Mouse (Mus musculus) right cerebral cortex, postnatal 14 days (tissue): Measurements from ENCODE around the gene Cyp27b1.
A peak's percentile ranks its signal among the peaks of the same experiment; 100 is the strongest.
"Not testable (repeated sequence)": the region's sequence is repeated elsewhere in the genome, so short reads cannot be mapped to it uniquely, and the experiment has no call there.

ENCODE experiments used
- DNase-seq: peaks from one replicate; pipeline ENCODE4 v3.0.0; 2022

Cyp27b1 gene

DNA sequence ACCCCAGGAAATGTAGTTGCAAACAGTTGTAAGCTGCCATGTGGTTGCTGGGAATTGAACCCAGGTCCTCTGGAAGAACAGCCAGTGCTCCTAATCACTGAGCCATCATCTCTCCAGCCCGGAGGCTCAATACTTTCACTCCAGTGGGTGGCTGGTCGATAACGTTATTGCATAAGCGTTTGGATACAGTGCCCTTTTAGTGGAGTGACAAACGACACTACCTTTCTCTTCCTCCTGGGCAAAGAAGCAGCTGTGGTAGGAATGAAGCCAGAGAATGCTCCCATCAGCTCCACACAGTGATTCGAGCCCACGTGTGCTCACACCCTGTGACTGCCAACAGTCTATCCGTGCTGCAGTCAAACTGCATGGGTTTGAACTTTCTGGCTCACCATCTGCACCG is 23.2 kb downstream of the Cyp27b1 start:
- DNase-seq, result no peak

DNA sequence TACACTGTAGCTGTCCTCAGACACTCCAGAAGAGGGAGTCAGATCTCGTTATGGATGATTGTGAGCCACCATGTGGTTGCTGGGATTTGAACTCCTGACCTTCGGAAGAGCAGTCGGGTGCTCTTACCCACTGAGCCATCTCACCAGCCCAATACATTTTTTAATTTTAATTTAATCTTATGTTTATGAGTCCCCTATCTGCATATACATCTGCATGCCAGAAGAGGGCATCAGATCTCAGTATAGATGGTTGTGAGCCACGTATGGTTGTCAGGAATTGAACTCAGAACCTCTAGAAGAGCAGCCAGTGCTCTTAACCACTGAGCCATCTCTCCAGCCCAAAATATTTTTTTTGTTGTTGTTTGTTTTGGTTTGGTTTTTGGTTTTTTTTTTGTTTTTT is 24.2 kb downstream of the Cyp27b1 start:
- not testable (repeated sequence) for DNase-seq

DNA sequence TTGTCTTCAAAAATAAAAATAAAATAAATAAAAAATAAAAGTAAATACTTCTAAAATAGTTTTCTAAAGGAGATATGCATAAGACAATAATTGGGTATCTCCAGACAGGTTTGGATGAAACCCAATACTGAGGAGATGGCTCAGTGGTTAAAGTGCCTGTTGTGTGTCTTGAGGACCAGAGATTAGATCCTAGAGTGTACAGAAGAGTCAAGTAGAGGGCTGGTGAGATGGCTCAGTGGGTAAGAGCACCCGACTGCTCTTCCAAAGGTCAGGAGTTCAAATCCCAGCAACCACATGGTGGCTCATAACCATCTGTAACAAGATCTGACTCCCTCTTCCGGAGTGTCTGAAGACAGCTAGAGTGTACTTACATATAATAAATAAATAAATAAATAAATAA is 24.9 kb downstream of the Cyp27b1 start:
- DNase-seq, result not testable (repeated sequence)

DNA sequence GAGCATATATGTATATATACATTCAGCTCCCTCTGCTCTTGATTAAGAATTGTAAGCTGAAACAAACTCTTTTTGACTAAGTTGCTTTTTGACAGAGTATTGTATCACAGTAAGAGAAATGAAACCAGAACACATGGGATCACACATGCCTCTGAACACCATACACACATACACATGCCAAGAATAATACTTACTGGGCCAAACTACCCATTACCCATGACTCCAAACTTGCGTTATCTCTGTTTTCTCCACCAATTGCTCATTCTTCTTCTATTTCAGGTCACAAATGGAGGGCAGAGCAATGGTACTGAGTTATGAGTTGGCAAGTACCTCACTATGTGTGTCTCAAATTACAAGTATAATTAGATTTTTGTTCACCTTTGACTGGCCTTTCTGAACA is 25.9 kb downstream of the Cyp27b1 start:
- no peak for DNase-seq

DNA sequence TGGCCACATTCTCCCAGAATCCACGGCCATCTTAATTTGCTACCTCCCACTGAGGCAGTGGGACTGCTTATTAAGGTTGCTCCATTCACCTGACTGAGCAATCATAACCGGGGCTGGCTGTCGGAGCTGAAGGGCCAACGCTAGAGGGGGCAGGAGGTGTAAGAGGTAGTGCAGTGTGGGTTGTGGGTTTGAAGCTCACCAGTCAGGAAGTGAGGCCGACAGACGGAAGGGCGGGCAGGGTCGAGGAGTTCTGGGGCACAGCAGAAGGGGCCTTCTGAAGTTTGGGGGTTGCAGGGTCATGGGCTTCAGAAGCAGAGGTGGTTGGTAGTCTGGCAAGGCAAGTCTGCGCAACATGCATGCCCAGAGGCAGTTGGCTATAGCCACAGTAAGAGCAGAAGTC is 27.0 kb downstream of the Cyp27b1 start, which contains the start of gene Agap2:
TSS of gene Agap2 (plus strand) at position 205 of the 400 bp plus-strand sequence.
- DNase-seq, result no peak

DNA sequence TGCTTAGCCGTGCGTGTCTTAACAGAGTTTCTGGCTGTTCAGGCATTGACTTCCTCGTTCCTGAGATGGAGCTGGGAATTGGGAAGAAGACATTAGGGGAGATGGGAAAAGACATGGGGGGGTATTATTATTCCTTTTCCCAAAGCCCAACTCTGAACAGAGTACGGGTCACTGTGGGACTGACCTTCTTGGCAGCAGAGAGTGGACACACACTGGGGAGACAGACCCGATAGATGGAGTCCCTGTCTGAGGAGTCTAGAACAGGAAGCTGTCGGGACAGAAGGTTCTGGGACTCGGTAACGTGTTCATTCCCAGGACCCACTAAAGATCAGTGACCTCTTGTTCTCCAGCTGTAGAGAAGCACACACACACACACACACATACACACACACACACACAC is 27.6 kb downstream of the Cyp27b1 start:
- no peak for DNase-seq

DNA sequence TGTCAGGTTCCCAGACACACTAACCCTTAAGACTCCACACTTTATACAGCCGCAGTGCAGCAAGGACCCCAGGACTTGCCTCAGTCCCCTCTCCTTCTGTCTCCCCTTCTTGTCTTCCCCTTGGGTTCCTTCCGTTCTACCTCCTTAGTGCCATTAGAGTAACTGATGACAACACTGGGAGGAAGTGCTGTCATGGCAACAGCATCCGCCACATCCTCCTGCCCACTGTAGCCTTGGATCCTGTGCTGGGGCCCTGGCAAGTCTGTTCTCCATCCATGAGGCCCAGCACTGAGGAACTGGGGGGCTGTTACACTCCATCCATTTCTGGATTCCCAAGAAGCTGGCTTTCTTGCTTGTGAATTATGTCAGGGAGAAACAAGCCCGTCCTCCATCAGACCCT is 28.0 kb downstream of the Cyp27b1 start:
- no peak for DNase-seq

DNA sequence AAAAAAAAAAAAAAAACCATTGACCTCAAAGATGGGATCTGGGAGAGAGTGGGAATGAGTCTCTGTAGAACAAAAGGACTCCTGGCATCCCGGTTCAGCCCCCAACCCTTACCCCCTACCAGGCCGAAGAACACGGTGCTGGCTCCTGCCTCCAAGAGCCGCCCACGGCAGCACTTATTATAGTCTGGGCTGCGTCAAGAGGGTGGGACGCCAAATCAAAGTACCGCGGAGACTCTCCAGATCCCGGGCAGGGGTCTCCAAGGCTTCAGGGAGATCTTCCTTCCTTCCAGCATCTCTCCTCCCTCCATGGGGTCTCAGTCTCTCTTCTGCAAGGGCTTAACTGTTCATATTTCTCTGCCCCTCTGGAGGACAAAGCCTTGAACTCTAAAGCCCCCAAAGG is 29.5 kb downstream of the Cyp27b1 start:
- DNase-seq, result peak; percentile 58

DNA sequence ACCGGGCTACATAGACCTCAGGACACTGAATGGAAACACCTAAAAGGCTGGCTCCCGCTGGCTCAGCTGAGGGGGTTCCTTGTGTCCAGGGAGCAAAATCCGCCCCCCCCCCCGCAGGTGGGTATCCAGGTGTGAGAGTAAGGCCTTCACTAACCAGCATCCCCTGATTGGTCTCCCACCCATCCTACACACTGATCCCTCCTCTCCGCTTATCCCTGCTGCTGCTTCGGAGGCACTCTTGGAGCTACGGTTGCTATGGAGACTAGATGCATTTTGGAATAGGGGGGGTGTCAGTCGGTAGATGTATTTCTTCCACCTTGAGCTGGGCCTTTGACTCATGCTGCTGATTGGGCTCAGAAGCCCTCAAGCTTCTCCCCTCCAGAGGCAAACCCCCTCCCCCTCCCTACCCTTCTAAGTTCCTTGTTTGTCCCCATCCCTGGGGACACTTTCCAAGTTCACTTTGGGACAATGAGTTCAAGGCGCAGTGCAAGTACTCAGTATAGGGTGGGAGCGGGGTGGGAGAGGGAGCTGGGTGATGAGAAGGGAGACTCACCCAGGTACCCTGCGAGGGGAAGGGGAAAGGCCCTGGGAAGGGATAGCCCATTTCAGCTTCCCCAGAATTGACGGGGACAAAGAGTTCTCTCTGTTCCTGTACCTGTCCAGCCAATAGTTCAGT is 30.1 kb downstream of the Cyp27b1 start:
- peak; percentile 33 for DNase-seq

DNA sequence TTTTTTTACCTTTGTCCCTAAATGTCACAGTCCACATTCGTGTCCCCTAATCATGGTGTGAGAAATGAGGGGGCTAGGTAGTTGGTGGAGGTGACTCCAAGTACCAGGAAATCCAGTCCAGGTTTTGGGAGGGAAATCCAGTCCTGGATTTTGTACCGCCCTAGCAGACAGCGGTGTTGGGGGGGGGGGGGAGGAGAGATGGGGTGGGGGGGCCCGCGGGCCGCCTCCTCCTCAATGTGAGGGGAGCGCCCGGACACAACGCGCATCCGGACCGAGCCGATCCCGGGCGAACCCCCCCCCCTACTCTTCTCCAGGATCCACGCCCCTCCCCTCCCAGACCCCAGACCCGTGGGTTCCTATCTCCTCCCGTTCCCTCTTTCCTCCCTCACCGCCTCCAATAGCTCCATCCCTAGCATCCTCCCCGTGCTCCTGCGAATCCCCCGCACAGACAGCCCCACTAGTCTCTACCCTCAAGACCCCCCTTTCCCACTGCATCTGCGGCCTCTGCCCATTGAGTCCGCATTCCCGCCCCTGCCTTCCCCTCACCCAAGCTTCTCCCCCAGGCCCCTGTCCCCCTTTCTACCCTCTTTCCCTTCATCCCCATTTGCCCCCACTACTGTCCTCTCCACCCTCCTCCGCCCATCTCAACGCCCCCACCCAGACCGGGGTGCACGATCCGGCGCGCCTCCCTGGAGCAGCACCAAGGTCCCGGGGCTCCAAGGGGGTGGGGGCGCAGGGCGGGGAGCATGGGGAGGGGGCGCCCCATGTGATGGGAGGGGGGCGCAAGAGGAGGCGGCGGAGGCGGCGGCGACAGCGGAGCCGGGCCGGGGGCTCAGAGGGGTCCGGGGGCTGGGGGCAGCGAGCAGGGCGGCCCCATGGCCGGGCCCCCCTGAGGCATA is 30.9 kb downstream of the Cyp27b1 start:
- DNase-seq, result peak; percentile 68

DNA sequence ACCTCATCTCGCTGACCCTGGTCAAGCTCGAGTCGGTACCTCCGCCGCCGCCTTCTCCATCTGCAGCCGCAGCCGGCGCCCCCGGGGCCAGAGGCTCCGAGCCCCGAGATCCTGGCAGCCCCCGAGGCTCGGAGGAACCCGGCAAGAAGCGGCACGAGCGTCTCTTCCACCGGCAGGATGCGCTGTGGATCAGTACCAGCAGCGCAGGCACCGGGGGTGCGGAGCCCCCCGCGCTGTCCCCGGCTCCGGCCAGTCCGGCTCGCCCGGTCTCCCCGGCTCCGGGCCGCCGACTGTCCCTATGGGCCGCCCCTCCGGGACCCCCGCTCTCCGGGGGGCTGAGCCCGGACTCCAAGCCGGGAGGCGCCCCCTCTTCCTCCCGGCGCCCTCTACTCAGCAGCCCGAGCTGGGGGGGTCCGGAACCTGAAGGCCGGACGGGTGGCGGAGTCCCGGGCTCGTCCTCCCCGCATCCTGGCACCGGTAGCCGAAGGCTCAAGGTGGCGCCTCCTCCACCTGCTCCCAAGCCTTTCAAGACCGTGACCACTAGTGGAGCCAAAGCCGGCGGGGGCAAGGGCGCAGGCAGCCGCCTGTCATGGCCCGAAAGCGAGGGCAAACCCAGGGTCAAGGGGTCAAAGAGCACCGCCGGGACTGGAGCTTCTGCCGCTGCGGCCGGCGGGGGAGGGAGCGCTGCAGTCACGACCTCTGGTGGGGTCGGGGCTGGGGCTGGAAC is 31.8 kb downstream of the Cyp27b1 start:
- DNase-seq, result peak; percentile 65

DNA sequence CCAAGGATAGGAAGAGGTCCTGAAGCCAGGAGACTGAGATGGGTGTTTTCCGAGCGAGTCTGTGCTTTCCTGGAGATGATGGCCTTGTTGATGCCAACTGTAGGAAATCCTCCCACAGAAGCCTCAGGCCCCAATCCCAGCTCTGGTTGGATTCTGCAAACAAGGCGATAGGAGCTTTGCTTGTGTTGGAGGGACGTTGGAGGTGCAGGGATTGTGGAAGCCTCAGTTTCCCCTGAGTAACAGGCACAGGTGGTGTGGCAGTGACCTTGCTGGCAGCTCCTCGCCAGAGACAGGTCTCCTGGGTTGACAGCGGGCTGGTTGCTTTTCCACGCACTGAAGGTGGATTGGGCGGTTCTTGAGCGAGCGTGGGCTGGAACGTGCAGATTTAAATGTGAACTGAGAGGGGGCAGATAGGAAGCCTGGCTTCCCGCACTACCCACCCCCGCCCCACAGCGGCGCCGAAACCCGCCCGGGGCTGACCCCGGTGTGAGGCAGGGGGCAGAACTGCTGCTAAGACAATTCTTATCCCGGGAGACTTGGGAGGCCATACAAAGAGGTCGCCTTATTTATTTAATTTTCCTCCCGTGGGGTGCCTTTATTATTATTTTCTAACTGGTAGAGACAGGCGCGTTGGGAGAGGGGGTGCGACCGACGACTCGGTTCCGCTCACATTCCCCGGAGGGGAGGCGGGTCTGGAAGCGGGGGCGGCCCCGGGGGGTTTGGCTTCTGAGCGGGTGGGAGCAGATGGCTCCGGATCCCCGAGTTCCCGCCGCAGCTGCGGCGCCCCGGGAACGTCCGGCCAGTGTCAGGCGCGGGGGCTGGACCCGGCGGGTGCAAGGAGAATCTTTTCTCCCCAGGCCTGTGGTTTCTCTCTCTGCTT is 33.1 kb downstream of the Cyp27b1 start:
- peak; percentile 67 for DNase-seq

DNA sequence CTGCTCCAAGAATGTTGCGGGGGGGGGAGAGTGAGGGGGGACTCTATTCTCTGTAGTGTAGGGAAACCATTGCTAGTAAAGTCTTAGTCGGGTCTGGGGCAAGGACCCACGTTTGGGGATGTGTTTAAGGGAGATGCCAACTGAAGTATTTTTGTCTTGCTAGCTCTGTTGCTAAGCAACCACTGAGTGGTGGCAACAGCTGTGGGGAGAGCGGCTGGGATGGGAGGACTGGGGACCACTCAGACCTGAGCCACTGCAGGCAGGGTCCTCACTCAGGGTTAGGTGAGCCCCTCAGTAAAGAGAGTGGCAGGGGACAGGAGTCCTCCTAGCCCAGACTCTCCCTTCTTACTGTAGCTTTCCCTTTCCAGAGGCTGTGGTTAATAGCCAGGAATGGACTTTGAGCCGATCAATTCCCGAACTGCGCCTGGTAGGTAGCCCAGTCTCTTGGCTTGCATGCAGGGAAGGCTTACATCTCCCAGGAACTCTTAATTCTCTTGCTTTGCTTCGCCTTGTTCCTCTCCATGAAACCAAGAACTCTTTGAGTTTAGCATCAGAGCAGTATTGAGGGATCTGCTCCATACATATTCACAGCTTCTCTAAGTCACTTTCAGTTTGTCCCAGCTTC is 34.1 kb downstream of the Cyp27b1 start:
- DNase-seq, result no peak

DNA sequence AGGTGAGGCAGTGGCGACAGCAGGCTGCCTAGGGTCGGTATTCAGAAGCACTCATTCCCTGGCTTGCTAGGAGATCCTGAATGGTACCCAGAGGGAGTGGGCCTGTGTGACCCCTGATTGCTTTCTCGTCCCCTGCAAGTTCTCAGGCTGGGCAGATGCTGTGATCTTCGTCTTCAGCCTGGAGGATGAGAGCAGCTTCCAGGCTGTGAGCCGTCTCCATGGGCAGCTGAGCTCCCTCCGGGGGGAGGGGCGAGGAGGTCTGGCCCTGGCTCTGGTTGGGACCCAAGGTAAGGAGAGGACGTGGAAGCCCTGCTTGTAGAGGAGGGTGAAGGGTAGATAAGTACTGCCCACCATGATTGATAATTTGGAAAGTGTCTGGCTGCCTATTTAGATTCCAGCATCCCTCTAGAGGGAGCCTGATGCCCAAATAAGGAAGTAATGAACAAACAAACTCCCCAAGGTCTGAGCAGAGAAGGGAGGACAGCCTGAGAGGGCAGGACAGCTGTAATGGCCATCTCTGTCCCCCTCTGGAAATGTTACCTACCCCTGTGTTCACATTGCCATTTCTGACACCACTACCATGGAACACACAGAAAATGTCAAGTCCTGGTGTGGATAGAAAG is 35.4 kb downstream of the Cyp27b1 start:
- DNase-seq, result no peak

DNA sequence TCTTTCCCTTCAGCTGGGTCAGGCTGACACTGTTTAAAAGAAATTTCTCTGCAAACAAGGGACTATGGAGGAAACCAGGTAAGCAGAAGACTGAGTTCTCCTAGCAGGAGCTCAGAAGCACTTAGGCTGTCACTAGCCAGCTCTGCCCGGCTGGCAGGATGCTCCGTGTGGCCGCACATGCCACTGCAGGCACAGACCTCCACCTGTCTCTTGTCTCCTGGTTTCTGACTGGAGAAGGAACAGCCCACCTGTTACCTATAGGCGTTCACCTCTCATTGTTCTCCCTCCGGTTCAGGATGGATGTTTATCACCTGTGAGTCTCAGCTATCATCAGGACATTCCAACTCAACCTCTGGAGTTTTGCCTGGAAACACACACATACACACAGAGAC is 35.9 kb downstream of the Cyp27b1 start:
- DNase-seq, result no peak

DNA sequence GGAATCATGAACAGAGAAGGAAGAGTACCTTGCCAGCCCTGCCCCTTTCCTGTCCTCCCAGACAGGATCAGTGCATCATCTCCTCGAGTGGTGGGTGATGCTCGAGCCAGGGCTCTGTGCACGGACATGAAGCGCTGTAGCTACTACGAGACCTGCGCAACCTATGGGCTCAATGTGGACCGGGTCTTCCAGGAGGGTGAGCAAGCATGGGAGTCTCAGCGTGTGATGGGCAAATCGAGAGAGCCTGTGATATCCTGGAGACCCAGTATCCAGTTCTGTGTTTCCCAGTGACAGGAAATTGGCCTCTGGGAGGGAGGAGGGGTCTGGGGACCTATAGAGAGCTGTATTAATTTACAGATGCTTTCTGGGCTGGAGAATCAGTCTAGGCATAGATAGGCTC is 37.0 kb downstream of the Cyp27b1 start:
- DNase-seq, result no peak

DNA sequence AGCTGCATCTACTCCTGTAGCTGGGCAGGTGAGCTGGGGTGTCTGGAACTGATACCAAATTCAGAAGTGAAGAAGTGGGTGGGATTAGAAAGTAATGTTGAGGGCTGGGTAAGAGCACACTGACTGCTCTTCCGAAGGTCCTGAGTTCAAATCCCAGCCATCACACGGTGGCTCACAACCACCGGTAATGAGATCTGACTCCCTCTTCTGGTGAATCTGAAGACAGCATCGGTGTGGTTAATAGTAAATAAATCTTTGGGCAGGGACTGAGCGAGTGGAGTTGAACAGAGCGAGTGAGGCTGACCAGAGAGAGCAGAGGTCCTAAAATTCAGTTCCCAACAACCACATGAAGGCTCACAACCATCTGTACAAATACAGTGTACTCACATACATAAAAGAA is 37.6 kb downstream of the Cyp27b1 start:
- DNase-seq, result no peak

DNA sequence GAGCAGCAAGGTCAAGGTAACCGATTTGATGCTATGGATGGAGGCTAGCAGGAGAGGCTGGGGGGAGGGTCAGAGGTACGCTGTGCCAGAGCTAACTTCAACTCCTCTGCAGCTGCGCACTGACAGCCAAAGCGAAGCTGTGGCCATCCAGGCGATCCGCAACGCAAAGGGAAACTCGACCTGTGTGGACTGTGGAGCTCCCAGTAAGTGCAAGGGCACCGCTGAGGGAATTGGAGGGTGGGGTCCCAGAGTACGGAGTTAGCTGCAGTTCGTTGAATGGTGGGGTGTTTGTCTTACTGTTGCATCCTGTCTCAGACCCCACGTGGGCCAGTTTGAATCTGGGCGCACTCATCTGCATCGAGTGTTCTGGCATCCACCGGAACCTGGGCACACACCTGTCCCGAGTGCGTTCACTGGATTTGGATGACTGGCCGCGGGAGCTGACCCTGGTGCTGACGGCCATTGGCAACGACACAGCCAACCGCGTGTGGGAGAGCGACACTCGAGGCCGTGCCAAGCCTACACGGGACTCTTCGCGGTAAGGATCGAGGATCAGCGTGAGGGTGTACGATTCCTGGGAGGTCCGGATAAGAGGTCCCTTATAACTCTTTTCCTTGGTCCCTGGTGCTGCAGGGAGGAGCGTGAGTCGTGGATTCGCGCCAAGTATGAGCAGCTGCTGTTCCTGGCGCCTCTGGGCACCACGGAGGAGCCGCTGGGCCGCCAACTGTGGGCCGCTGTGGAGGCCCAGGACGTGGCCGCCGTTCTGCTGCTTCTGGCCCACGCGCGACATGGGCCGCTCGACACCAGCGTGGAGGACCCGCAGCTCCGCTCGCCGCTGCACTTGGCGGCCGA is 42.7 kb downstream of the Cyp27b1 start:
- DNase-seq, result peak; percentile 64

DNA sequence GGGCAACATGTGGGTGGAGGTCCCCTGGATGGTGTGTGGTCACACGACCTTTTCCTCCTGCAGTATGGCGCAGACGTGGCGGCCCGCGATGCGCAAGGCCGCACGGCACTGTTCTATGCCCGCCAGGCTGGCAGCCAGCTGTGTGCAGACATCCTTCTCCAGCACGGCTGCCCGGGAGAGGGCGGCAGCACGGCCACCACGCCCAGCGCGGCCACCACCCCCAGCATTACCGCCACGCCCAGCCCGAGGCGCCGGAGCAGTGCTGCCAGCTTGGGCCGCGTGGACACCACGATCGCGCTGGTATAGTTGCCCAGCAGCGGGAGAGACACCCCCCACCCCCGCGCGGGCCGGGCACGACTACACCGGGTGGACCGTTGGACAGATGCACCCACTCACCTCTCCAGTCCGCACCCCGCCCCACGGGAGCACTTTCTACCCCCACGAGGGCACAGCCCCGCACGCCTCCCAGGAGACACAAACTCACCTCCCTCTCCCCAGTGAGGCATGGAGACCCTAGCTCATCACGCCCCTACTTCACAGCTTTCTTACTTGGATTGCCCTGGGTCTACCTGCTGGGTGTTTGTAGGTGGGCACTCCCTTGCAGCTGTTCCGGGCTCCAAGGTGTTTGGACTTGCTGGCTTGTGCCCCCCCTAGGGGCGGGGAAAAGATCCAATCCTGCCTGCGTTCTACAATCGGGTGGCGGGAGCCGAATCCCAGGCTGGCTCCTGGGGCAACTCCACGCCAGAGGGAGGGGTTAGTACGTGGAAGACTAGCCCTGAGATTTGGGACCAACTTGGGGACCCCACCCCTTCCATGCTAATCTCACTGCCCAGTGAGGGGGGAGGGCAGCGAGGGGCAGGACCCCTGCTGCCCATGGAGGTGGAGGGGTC is 43.7 kb downstream of the Cyp27b1 start:
- DNase-seq, result peak; percentile 62

DNA sequence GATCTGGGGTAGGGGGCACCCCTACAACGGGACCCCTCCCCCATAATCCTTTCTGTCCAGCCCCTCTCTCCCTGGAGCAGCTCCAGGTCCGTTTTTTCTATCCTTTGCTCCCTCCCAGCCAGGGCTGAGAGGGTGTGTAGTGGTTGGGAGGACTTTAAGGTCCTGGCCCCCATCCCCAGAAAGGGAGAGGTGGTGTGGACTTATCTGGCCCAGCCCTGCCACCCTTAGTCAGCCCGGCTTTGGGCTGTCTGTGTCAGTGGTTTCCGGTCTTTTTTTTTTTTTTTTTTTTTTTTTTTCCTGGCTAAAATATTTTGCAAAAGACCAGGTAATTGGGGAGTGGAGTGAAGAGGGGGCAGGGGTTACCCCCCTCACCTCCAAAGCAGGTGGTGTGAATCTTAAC is 44.7 kb downstream of the Cyp27b1 start:
- DNase-seq, result no peak
